Mouse (Mus musculus) heart, embryonic 15.5 days (tissue): ENCODE data around the gene Plaur. TPM values are rescaled to one million over a fixed set of nuclear protein-coding genes. Genes with fewer than 3 reads are reported as not detected.
"Not testable (repeated sequence)": the region's sequence is repeated elsewhere in the genome, so short reads cannot be mapped to it uniquely, and the experiment has no call there.

ENCODE experiments used
- ATAC-seq: fragments of 200-750 bp; cut with Nextera tagmentation; replicated peaks from 2 replicates; pipeline ENCODE4 v1.8.0; 2017; ENCODE audit warnings: low read depth, moderate TSS enrichment; ENCODE audit not compliant: insufficient number of reproducible peaks, insufficient read depth, low FRiP score
- H3K27ac ChIP-seq: fragments of 300-500 bp; sonication (generic); 2 replicates; pipeline ENCODE4 v1.5.1; 2015; ENCODE audit warnings: mild to moderate bottlenecking, inconsistent platforms
- H3K27me3 ChIP-seq: fragments of 300-500 bp; sonication (generic); 2 replicates; pipeline ENCODE4 v1.6.1; 2015; ENCODE audit warnings: inconsistent platforms
- H3K36me3 ChIP-seq: fragments of 300-500 bp; sonication (generic); 2 replicates; pipeline ENCODE4 v1.6.1; 2015; ENCODE audit warnings: mild to moderate bottlenecking, inconsistent platforms
- H3K4me1 ChIP-seq: fragments of 300-500 bp; sonication (generic); replicated peaks from 2 replicates; pipeline ENCODE4 v1.6.1; 2015; ENCODE audit warnings: inconsistent platforms
- H3K4me2 ChIP-seq: fragments of 300-500 bp; sonication (generic); 2 replicates; pipeline ENCODE4 v1.6.1; 2015; ENCODE audit warnings: inconsistent platforms, mild to moderate bottlenecking, moderate library complexity
- H3K4me3 ChIP-seq: fragments of 300-500 bp; sonication (generic); 2 replicates; pipeline ENCODE4 v1.5.1; 2015; ENCODE audit warnings: mild to moderate bottlenecking, inconsistent platforms
- H3K9ac ChIP-seq: fragments of 300-500 bp; sonication (generic); 2 replicates; pipeline ENCODE4 v1.6.1; 2015; ENCODE audit warnings: mild to moderate bottlenecking, inconsistent platforms
- H3K9me3 ChIP-seq: fragments of 300-500 bp; sonication (generic); replicated peaks from 2 replicates; pipeline ENCODE4 v1.6.1; 2016; ENCODE audit warnings: inconsistent platforms
- WGBS: fragments of 180-500 bp; shearing (Covaris S2); methylation state at CpG from one replicate; pipeline ENCODE4 v1.1.7; 2015; ENCODE audit warnings: mixed read lengths; 5-methylcytosine and 5-hydroxymethylcytosine counted together
- polyA plus RNA-seq: library from polyadenylated mRNA; unstranded; fragments of >200 nt; fragmentation: Nextera tagmentation; extraction: Ambion mirVana; gene quantifications from 2 replicates; pipeline ENCODE4 v1.2.1, GENCODE M21; 2015

The Plaur gene
- polyA plus RNA-seq, 1 experiment from 2014 or later = 8.2 TPM

GRCm38 (mm10) chr7:24519130-24519529 lies 56.8 kb downstream of the Plaur start:
- Histone ChIP-seq H3K4me3 (no peak overlapping the region), H3K27me3 (no peaks in the 10 kb centered on the region), H3K4me1 (no peaks in the 10 kb centered on the region), H3K27ac (no peak overlapping the region), H3K4me2 (no peak overlapping the region), H3K9me3 (no peaks in the 10 kb centered on the region), H3K9ac (no peak overlapping the region), H3K36me3 (peaks cover 7% of the 10 kb centered on the region; the same call in 1 of the 2 replicates)
- WGBS = 53% methylated on average over 3 of the region's 3 CpGs
- ATAC-seq = no peak

GRCm38 (mm10) chr7:24520054-24520453 lies 57.8 kb downstream of the Plaur start:
- H3K27me3 ChIP-seq, H3K4me1 ChIP-seq, H3K4me3 ChIP-seq, H3K9ac ChIP-seq, H3K27ac ChIP-seq, ATAC-seq, H3K4me2 ChIP-seq, H3K9me3 ChIP-seq, H3K36me3 ChIP-seq: not testable (repeated sequence)
- WGBS = 84% methylated on average over 10 of the region's 10 CpGs

- no peaks in the 10 kb centered on the region for H3K27me3 ChIP-seq
- H3K4me3 ChIP-seq = no peak overlapping the region
- H3K4me2 ChIP-seq = no peak overlapping the region
- H3K36me3 ChIP-seq = no peaks in the 10 kb centered on the region
- no peaks in the 10 kb centered on the region for H3K4me1 ChIP-seq
- WGBS = 48% methylated on average over 5 of the region's 5 CpGs
- no peak for ATAC-seq
- H3K27ac ChIP-seq = no peak overlapping the region
- H3K9me3 ChIP-seq = no peaks in the 10 kb centered on the region
- no peak overlapping the region for H3K9ac ChIP-seq
These were observed 60.5 kb downstream of the Plaur start for GRCm38 (mm10) chr7:24522805-24523204.

GRCm38 (mm10) chr7:24523723-24524122 lies 61.4 kb downstream of the Plaur start:
- Histone ChIP-seq H3K27ac (no peak overlapping the region), H3K4me1 (no peaks in the 10 kb centered on the region), H3K27me3 (no peaks in the 10 kb centered on the region), H3K36me3 (no peaks in the 10 kb centered on the region), H3K9me3 (no peaks in the 10 kb centered on the region), H3K4me2 (no peak overlapping the region), H3K9ac (no peak overlapping the region), H3K4me3 (no peak overlapping the region)
- WGBS = 77% methylated on average over 6 of the region's 6 CpGs
- ATAC-seq = no peak

GRCm38 (mm10) chr7:24524978-24525377 lies 62.7 kb downstream of the Plaur start:
- Histone ChIP-seq H3K4me1 (peaks cover 8% of the 10 kb centered on the region), H3K36me3 (no peaks in the 10 kb centered on the region), H3K9me3 (no peaks in the 10 kb centered on the region), H3K27ac (no peak overlapping the region), H3K9ac (no peak overlapping the region), H3K4me3 (no peak overlapping the region), H3K4me2 (no peak overlapping the region), H3K27me3 (no peaks in the 10 kb centered on the region)
- WGBS = 81% methylated on average over 6 of the region's 6 CpGs
- ATAC-seq = no peak

Other genes starting within 250 kb of the Plaur start
- gene Zfp109, start 224.9 kb upstream of the Plaur start, polyA plus RNA-seq = 2.9 and 3.5 TPM in 2 replicates
- 2.1 and 3.0 TPM in 2 replicates for gene Zfp108, start 207.7 kb upstream of the Plaur start, polyA plus RNA-seq
- 5.4 and 6.5 TPM in 2 replicates for gene Zfp93, start 192.1 kb upstream of the Plaur start, polyA plus RNA-seq
- 14.3 and 19.4 TPM in 2 replicates for gene Zfp61, start 161.3 kb upstream of the Plaur start, polyA plus RNA-seq
- gene Zfp94, start 145.8 kb upstream of the Plaur start, polyA plus RNA-seq = 4.3 and 5.5 TPM in 2 replicates
- gene Tescl, start 128.5 kb upstream of the Plaur start, polyA plus RNA-seq = 0.28 TPM in 1 of 2 replicates, not detected in the other
- gene Lypd5, start 113.3 kb upstream of the Plaur start, polyA plus RNA-seq = 0.09 TPM in 1 of 2 replicates, not detected in the other
- gene Kcnn4, start 92.2 kb upstream of the Plaur start, polyA plus RNA-seq = 1.7 and 8.5 TPM in 2 replicates
- gene Smg9, start 62.9 kb upstream of the Plaur start, polyA plus RNA-seq = 17.1 and 23.8 TPM in 2 replicates
- gene Irgc1, start 10.2 kb upstream of the Plaur start, polyA plus RNA-seq = not detected in 2 replicates
- gene Cadm4, start 19.5 kb downstream of the Plaur start, polyA plus RNA-seq = 1.3 and 2.0 TPM in 2 replicates
- 37.5 and 40.8 TPM in 2 replicates for gene Zfp428, start 44.5 kb downstream of the Plaur start, polyA plus RNA-seq
- gene AC161166.1, start 50.0 kb downstream of the Plaur start, polyA plus RNA-seq = 0.25 and 0.29 TPM in 2 replicates
- 6.0 and 8.3 TPM in 2 replicates for gene Irgq, start 68.2 kb downstream of the Plaur start, polyA plus RNA-seq
- gene Pinlyp, start 83.6 kb downstream of the Plaur start, polyA plus RNA-seq = 0.46 TPM in 1 of 2 replicates, not detected in the other
- 56.6 and 83.1 TPM in 2 replicates for gene Xrcc1, start 83.8 kb downstream of the Plaur start, polyA plus RNA-seq
- 20.5 and 23.6 TPM in 2 replicates for gene Ethe1, start 125.1 kb downstream of the Plaur start, polyA plus RNA-seq
- 0.92 and 1.4 TPM in 2 replicates for gene Zfp575, start 125.2 kb downstream of the Plaur start, polyA plus RNA-seq
- gene Phldb3, start 148.3 kb downstream of the Plaur start, polyA plus RNA-seq = 0.06 and 0.18 TPM in 2 replicates
- gene Lypd3, start 174.1 kb downstream of the Plaur start, polyA plus RNA-seq = 0.10 and 0.43 TPM in 2 replicates
- gene Tex101, start 214.2 kb downstream of the Plaur start, polyA plus RNA-seq = not detected in 2 replicates
- not detected in 2 replicates for gene BC049730, start 246.8 kb downstream of the Plaur start, polyA plus RNA-seq